Mouse (Mus musculus) liver, postnatal 0 days (tissue): ENCODE results near the gene Pdx1.

Experiments
- CTCF ChIP-seq: sonication (generic); IDR thresholded peaks from 2 replicates; pipeline ENCODE4 v1.5.1; 2016; ENCODE audit warnings: antibody characterized with exemption, low read depth
- EP300 ChIP-seq: IDR thresholded peaks from 2 replicates; pipeline ENCODE4 v1.6.1; 2016; ENCODE audit warnings: antibody characterized with exemption, low read depth, mild to moderate bottlenecking

- TF ChIP-seq EP300 = no peak
- TF ChIP-seq CTCF = no peak
These were observed 7.7 kb upstream of the Pdx1 start for GRCm38 (mm10) chr5:147261899-147262541.
